ENCODE assay signal across 10 mouse cellular contexts in the genomic region with DNA sequence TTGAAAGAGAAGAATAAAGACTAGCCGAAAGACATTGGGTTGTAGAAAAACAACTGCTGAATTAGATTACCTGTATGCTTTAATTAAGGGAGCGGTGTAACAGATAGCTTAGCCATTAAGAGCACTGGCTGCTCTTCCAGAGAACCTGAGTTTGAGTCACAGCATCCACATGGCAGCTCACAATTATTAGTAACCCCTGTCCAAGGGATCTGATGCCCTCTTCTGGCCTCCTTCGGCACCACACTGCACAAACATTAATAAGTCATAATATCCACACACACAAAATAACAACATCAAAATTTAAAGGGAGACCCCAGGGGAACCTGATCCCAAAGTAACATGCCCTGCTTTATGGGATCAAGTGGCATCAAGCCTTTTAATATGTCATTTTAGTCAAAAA.
DNase-seq lines count a peak whose midpoint lies in the region; ATAC-seq and TF ChIP-seq lines count a peak whose summit lies in the region.
"Had no signal": no experiment of that assay in that cellular context is flagged by ENCODE, and none has a peak within 500 bp of the region (broad histone marks: within the 10 kb centered on the region; RNA-seq: fewer than 3 reads in every experiment).

No protein-coding gene starts in this region.

- no peak for ATAC-seq in Patski
- ATAC-seq in liver, embryonic 14.5 days (ENCODE audit: insufficient read depth) = no peak
- ATAC-seq in granulocyte monocyte progenitor cell, adult 5-6 weeks (replicated peaks; ENCODE audit: poor library complexity, severe bottlenecking) = no peak

- no peaks in the 10 kb centered on the region for H3K36me3 ChIP-seq in kidney, adult 2 months (ENCODE audit: control insufficient read depth, insufficient read depth, low read length)
- H3K36me3 ChIP-seq in liver, embryonic 14.5 days (replicated peaks; ENCODE audit: control insufficient read depth, insufficient read depth, low read depth) = no peaks in the 10 kb centered on the region
- no peaks in the 10 kb centered on the region for H3K36me3 ChIP-seq in limb, embryonic 10.5 days
- H3K36me3 ChIP-seq: heart, embryonic 13.5 days; limb, embryonic 15.5 days had no signal

- no peak overlapping the region for H3K27ac ChIP-seq in kidney, adult 2 months (ENCODE audit: insufficient read depth, low read depth, low read length)
- H3K27ac ChIP-seq in liver, embryonic 14.5 days = no peak overlapping the region
- H3K27ac ChIP-seq in limb, embryonic 10.5 days = no peak overlapping the region
- H3K27ac ChIP-seq: limb, embryonic 15.5 days had no signal

- no peak overlapping the region for H3K4me2 ChIP-seq in liver, embryonic 14.5 days (ENCODE audit: low read depth)

- TF ChIP-seq POLR2A in kidney, adult 2 months (IDR thresholded peaks at IDR 0.05; ENCODE audit: low read depth, low read length) = no peak

- H3K4me3 ChIP-seq in kidney, adult 2 months (ENCODE audit: insufficient read depth, low read depth, low read length) = no peak overlapping the region
- no peak overlapping the region for H3K4me3 ChIP-seq in liver, embryonic 14.5 days (ENCODE audit: insufficient read depth in 1 of 2, low read depth in 2 of 2, low read length in 2 of 2)
- no peak overlapping the region for H3K4me3 ChIP-seq in limb, embryonic 10.5 days

- H3K27me3 ChIP-seq in kidney, adult 2 months (replicated peaks; ENCODE audit: control insufficient read depth, insufficient read depth, low read length) = no peaks in the 10 kb centered on the region
- no peaks in the 10 kb centered on the region for H3K27me3 ChIP-seq in Patski
- no peaks in the 10 kb centered on the region for H3K27me3 ChIP-seq in liver, embryonic 14.5 days (ENCODE audit: control insufficient read depth, insufficient read depth, low read length)
- H3K27me3 ChIP-seq in limb, embryonic 10.5 days (ENCODE audit: low read depth, poor library complexity, severe bottlenecking) = no peaks in the 10 kb centered on the region
- H3K27me3 ChIP-seq: heart, embryonic 13.5 days; limb, embryonic 15.5 days had no signal

- in situ Hi-C loops in Patski (cut with MboI; ENCODE audit: low pct_unique_long_range_greater_than_20kb) = loop anchor here (5.0 kb wide), 1 partner anchor 130 kb away; no protein-coding TSS in a partner anchor

- TF ChIP-seq CTCF in kidney, adult 2 months (conservative IDR thresholded peaks at IDR 0.05; ENCODE audit: insufficient read depth, insufficient read length, low read depth, low read length) = peak; percentile 34; the same call in 1 of the 2 replicates
- TF ChIP-seq CTCF in Patski (IDR thresholded peaks at IDR 0.05) = peak; percentile 64
- TF ChIP-seq CTCF in liver, embryonic 14.5 days (IDR thresholded peaks at IDR 0.05; ENCODE audit: low read depth) = peak; percentile 47

- H3K9ac ChIP-seq in liver, embryonic 14.5 days (replicated peaks) = no peak overlapping the region
- H3K9ac ChIP-seq: limb, embryonic 15.5 days had no signal

- peak; percentile 45 for DNase-seq in kidney, adult 2 months
- DNase-seq in kidney, adult 11 months = no peak
- DNase-seq in CD4-positive helper T cell, adult 2 months (ENCODE audit: low read depth, low spot score) = peak; percentile 33
- DNase-seq in Patski (ENCODE audit: low read depth, low spot score) = no peak
- peak in 1 of 3 experiments; percentile 20 for DNase-seq in liver, embryonic 14.5 days (ENCODE audit: low read depth in 3 of 3, low spot score in 3 of 3)
- DNase-seq in limb, embryonic 10.5 days (ENCODE audit: low spot score) = no peak
- no peak for DNase-seq in layer of hippocampus, postnatal 14 days (ENCODE audit: low spot score in 2 of 2)

- POLR2A ChIA-PET in Patski (lab: Charles Lee) = no interaction called here

- no peak for TF ChIP-seq EP300 in liver, embryonic 14.5 days (IDR thresholded peaks at IDR 0.05; ENCODE audit: low read depth)

- WGBS in kidney, adult 2 months = 92% methylated on average over 3 of the region's 3 CpGs
- WGBS in liver, embryonic 14.5 days (ENCODE audit: insufficient replicate concordance) = 80% methylated on average over 3 of the region's 3 CpGs
- WGBS in limb, embryonic 10.5 days = 91% methylated on average over 3 of the region's 3 CpGs

- CTCF ChIA-PET in Patski (lab: Charles Lee) = interaction anchor here (0.9 to 1.2 kb wide), 3 partner anchors 15 to 82 kb away, joined by 3 to 4 read pairs (median 3); no protein-coding TSS in a partner anchor

- H3K9me3 ChIP-seq in liver, embryonic 14.5 days (ENCODE audit: control insufficient read depth, low read length) = no peaks in the 10 kb centered on the region
- no peaks in the 10 kb centered on the region for H3K9me3 ChIP-seq in limb, embryonic 10.5 days (replicated peaks)
- H3K9me3 ChIP-seq: heart, embryonic 13.5 days; limb, embryonic 15.5 days had no signal

- no peaks in the 10 kb centered on the region for H3K4me1 ChIP-seq in kidney, adult 2 months (ENCODE audit: control insufficient read depth, insufficient read depth, low read length)
- H3K4me1 ChIP-seq in liver, embryonic 14.5 days (replicated peaks; ENCODE audit: control insufficient read depth in 2 of 2, insufficient read depth in 2 of 2, low read length in 1 of 2) = peaks cover 2 to 3% of the 10 kb centered on the region in 2 experiments; a peak in 2 of 4 replicates
- peaks cover 15% of the 10 kb centered on the region for H3K4me1 ChIP-seq in limb, embryonic 10.5 days

Comparison
In these comparisons a context has a peak if more than half of its experiments do, and no peak if none do; other contexts are left out.
1. DNase-seq: peak in kidney, adult 2 months (single experiment) and CD4-positive helper T cell, adult 2 months (single experiment); none in kidney, adult 11 months (single experiment), Patski (single experiment), limb, embryonic 10.5 days (single experiment) and layer of hippocampus, postnatal 14 days (0 of 2).
2. Peak in every context shown above with its lines, with median percentiles within 50 percentile points of each other: CTCF ChIP-seq.